Mouse (Mus musculus): ENCODE results near the gene Gm11555.
"Not testable (repeated sequence)": the region's sequence is repeated elsewhere in the genome, so short reads cannot be mapped to it uniquely, and the experiment has no call there.

Gm11555 gene

DNA sequence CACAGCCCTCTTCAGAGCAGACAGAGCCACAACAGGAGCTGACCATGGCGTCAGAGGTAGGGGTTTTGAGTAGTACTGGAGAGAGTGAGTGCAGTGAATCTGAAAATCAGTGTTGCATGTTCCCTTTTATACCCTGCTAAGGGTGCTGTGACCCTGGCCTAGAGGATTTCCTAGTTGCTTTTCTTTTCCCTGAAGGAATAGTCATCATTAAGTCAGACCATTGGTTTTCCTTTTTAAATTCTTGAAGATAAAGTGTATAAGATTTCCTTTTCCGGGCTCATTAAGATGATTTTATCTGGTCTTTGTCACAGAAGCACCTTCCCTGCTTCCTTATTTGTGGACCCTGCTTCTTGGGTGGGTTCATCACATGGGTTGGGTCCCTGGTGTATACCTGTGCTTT, at the start of gene Gm11555:
Gene Gm11555 (minus strand): TSS at position 101 of the 400 bp plus-strand sequence.
- no peak for DNase-seq

- no peak for DNase-seq
Measured at GRCm38 (mm10) chr11:99690463-99690862, 40.4 kb upstream of the Gm11555 start, which contains the start of gene Gm14190. Gene Gm14190 (minus strand): TSS chr11:99690740.

DNA sequence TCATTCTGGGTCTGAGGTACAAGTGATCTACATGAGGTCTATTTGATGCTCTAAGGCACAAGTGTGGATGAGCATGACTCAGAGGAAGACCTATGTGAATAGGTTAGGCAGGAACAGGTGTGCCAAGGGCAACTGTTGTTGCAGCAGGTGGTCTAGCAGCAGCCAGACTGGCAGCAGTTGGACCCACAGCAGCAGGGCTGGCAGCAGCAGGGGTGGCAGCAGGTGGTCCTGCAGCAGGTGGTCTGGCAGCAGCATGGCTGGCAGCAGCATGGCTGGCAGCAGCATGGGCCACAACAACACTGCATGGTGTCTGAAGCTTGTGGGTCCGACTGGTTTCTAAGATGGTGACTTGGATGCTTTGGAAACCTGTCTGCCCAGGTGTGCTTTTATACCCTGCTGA, 35.2 kb upstream of the Gm11555 start:
- DNase-seq: not testable (repeated sequence)

DNA sequence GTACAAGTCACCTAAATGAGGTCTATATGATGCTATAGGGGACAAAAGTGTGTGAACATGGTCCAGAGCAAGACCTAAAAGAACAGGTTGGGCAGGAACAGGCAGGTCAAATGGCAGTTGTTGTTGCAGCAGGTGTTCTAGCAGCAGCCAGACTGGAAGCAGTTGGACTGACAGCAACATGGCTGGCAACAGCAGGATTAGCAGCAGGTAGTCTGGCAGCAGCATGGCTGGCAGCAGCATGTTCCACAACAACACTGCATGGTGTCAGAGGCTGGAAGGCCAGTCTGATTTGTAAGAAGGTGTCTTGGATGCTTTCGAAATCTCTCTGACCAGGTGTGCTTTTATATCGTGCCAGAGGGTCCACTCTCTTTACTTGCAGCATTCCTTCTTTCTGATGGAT, 33.4 kb upstream of the Gm11555 start:
- no peak for DNase-seq

DNA sequence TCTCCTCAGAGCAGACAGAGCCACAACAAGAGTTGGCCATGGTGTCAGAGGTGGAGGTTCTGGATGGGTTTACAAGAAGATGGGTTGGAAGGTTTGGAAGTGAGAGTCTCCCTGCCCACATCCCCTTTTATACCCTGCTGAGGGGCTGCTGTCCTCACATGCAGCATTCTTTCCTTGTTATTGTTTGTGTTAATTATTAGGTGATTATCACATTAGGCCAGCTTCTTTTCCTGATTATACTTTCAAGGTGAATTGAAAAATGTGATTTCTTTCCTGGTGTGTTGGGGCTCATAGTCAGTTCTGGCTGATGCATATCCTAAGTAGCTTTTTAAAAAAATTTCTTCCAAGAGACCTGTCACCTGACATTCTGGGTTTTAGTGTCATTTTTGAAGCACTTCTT, 15.8 kb upstream of the Gm11555 start, which contains the start of gene Krtap4-6:
Gene Krtap4-6 (minus strand): TSS at position 101 of the 400 bp plus-strand sequence.
- no peak for DNase-seq

GRCm38 (mm10) chr11:99662802-99663201, 12.8 kb upstream of the Gm11555 start:
- DNase-seq: no peak

DNA sequence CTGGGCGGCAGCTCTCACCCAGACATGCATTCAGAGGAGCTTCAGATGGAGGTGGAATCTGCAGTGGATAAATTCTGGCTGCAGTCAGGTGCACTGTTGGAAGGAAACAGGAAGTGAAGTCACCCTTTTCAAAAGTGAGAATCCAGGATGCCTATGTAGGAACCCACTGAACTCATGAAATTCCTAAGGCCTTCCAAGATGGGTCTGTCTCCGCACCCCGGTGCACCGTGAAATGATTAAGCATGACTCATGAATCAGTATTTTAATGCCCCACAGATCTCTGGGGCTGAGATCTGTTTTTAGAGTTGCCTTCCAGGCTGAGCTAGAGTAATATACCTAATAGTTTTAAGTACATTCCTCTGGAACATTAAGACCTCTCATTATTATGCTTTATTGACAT, 9.2 kb upstream of the Gm11555 start:
- no peak for DNase-seq

GRCm38 (mm10) chr11:99658467-99659010, 8.5 kb upstream of the Gm11555 start, which contains the start of gene Gm11563:
Gene Gm11563 (minus strand): TSS chr11:99658960.
- not testable (repeated sequence) for DNase-seq

DNA sequence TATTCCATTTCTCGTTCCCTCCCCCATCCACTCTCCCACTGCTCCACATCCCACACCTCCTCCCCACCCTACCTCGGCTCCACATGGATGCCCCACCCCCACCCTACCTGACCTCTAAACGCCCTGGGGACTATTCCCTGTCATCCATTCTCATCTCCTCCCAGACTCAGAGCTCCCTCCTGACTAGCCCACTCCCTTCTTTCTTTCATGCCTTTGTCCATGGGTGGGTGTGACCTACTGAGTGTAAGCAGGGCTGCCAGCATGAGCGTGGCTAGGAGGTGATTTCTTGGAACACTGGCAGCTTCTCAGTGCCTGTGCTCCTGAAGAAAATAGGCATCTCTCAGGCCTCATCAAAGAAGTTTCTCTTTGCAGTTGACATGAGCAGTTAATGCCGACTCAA, 7.0 kb upstream of the Gm11555 start:
- DNase-seq: no peak

- no peak for DNase-seq
Measured at GRCm38 (mm10) chr11:99646444-99646843, 3.6 kb downstream of the Gm11555 start.

GRCm38 (mm10) chr11:99644351-99644750, 5.7 kb downstream of the Gm11555 start:
- DNase-seq: no peak

- not testable (repeated sequence) for DNase-seq
Measured at GRCm38 (mm10) chr11:99643635-99644139, 6.3 kb downstream of the Gm11555 start, which contains the start of gene Krtap4-7. Gene Krtap4-7 (minus strand): TSS chr11:99644089.

GRCm38 (mm10) chr11:99640926-99641325, 9.1 kb downstream of the Gm11555 start:
- DNase-seq: no peak

GRCm38 (mm10) chr11:99637086-99637485, 12.9 kb downstream of the Gm11555 start:
- DNase-seq: no peak

- no peak for DNase-seq
Measured at GRCm38 (mm10) chr11:99634653-99635134, 15.3 kb downstream of the Gm11555 start, which contains the start of gene Krtap4-2. Gene Krtap4-2 (minus strand): TSS chr11:99635084.

DNA sequence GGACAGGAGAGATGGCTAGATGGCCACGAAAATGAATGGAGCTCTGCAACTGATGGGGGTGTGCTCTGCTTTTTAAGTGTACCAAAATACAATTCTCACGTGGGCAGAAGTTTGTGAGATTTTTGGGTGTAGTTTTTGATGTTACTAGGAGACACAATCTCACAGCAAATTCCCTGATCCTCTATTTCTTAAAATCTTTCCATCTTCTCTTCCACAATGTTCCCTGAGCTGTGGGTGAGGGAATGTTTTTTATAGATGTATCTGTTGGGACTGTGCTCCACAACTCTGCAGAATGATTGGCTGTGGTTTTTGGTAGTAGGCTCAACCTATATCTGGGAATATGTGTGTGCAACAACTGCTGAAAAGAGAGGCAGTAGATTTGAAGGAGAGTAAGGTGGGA, 16.7 kb downstream of the Gm11555 start:
- no peak for DNase-seq

DNA sequence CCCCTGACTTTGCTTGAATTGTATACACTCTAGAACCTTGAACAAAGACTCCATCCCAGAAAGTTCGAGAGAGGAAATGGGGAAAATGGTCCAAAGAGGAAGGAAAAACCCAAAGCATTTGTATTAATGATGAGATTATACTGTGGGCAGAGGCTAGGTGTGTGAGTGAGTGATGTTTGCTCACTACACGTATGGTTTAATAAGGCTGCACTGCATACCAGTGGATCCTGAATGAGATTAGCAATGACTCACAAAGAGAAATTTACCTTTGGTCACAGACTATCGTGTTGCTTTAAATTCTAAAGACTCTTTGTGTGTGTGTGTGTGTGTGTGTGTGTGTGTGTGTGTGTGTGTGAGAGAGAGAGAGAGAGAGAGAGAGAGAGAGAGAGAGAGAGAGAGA, 19.1 kb downstream of the Gm11555 start:
- no peak for DNase-seq

- DNase-seq: no peak
Measured at GRCm38 (mm10) chr11:99628138-99628537, 21.9 kb downstream of the Gm11555 start, which contains the start of gene Krtap4-1. Gene Krtap4-1 (minus strand): TSS chr11:99628238.

- DNase-seq: no peak
Measured at GRCm38 (mm10) chr11:99620335-99620734, 29.7 kb downstream of the Gm11555 start, which contains the start of gene Gm11562. Gene Gm11562 (minus strand): TSS chr11:99620435.

GRCm38 (mm10) chr11:99614796-99615363, 35.2 kb downstream of the Gm11555 start, which contains the start of gene Krtap2-4:
Gene Krtap2-4 (minus strand): TSS chr11:99614846.
- no peak for DNase-seq

DNA sequence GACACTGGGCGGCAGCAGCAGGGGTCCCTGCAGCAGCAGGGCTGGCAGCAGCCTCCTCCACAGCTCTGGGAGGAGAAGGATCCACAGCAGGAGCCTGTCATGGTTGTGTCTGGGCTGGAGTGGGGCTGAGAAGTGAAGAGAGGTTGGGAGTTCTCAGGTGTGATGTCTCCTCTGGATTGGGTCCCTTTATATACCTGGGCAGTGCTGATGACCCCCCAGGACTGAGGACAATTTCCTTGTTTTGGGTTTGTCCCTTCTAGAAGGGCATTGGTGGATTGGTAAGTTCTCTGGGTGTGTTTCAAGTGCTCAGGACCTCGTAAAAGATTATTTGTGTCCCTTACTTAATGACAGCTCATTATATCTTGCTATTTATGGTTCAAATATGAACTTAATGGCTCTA, 39.9 kb downstream of the Gm11555 start, which contains the start of gene Gm11937:
Gene Gm11937 (minus strand): TSS at position 101 of the 400 bp plus-strand sequence.
- not testable (repeated sequence) for DNase-seq

- no peak for DNase-seq
Measured at GRCm38 (mm10) chr11:99609126-99609525, 40.9 kb downstream of the Gm11555 start.

GRCm38 (mm10) chr11:99603208-99603607, 46.8 kb downstream of the Gm11555 start, which contains the start of gene Gm11938:
Gene Gm11938 (minus strand): TSS chr11:99603308.
- not testable (repeated sequence) for DNase-seq

Measured in thymus, postnatal 4 days (tissue).